Mouse (Mus musculus) heart, embryonic 14.5 days (tissue): ENCODE measurements around the gene Eno4. TPM values are rescaled to one million over a fixed set of nuclear protein-coding genes. Genes with fewer than 3 reads are reported as not detected.

ENCODE experiments used
- ATAC-seq: fragments of 200-750 bp; cut with Nextera tagmentation; 2 replicates; pipeline ENCODE4 v1.8.0; 2017; ENCODE audit warnings: low read depth, moderate TSS enrichment; ENCODE audit not compliant: insufficient number of reproducible peaks, insufficient read depth, low FRiP score
- H3K27ac ChIP-seq, 2 experiments: fragments of 200-500 bp in 1 of 2; fragments of 300-500 bp in 1 of 2; sonication (generic) in 1 of 2; replicated peaks in 1 of 2; 2 replicates each; pipeline ENCODE4 v1.5.1; 2012 to 2014; ENCODE audit warnings: low read depth in 2 of 2, low read length in 2 of 2, control low read depth in 1 of 2, mild to moderate bottlenecking in 1 of 2, mixed read lengths in 1 of 2; ENCODE audit not compliant: control insufficient read depth in 1 of 2, insufficient read depth in 1 of 2
- H3K27me3 ChIP-seq: fragments of 300-500 bp; sonication (generic); 2 replicates; pipeline ENCODE4 v1.6.1; 2014; ENCODE audit warnings: mild to moderate bottlenecking, low read length, control low read depth; ENCODE audit not compliant: control insufficient read depth, insufficient read depth
- H3K36me3 ChIP-seq: fragments of 300-500 bp; sonication (generic); 2 replicates; pipeline ENCODE4 v1.6.1; 2014; ENCODE audit warnings: mild to moderate bottlenecking, control low read depth, low read length, mixed read lengths; ENCODE audit not compliant: control insufficient read depth, insufficient read depth
- H3K4me1 ChIP-seq, 2 experiments: fragments of 200-500 bp in 1 of 2; fragments of 300-500 bp in 1 of 2; sonication (generic) in 1 of 2; 2 replicates each; pipeline ENCODE4 v1.6.1; 2012 to 2014; ENCODE audit warnings: low read length in 2 of 2, control low read depth in 1 of 2, mixed read lengths in 1 of 2; ENCODE audit not compliant: control insufficient read depth in 2 of 2, insufficient read depth in 2 of 2
- H3K4me2 ChIP-seq: fragments of 300-500 bp; sonication (generic); 2 replicates; pipeline ENCODE4 v1.6.1; 2014; ENCODE audit warnings: mild to moderate bottlenecking, low read length
- H3K4me3 ChIP-seq, 2 experiments: fragments of 200-500 bp in 1 of 2; fragments of 300-500 bp in 1 of 2; sonication (generic) in 1 of 2; 2 replicates each; pipeline ENCODE4 v1.5.1; 2012 to 2014; ENCODE audit warnings: low read length in 2 of 2, mild to moderate bottlenecking in 2 of 2, control low read depth in 1 of 2, low read depth in 1 of 2, moderate library complexity in 1 of 2; ENCODE audit not compliant: control insufficient read depth in 1 of 2, insufficient read depth in 1 of 2
- H3K9ac ChIP-seq: fragments of 300-500 bp; sonication (generic); 2 replicates; pipeline ENCODE4 v1.6.1; 2014; ENCODE audit warnings: mild to moderate bottlenecking, low read length
- H3K9me3 ChIP-seq: fragments of 300-500 bp; sonication (generic); 2 replicates; pipeline ENCODE4 v1.6.1; 2016; ENCODE audit warnings: low read length, control low read depth; ENCODE audit not compliant: control insufficient read depth
- WGBS: fragments of 180-500 bp; shearing (Covaris S2); extraction: QIAGEN DNeasy Blood & Tissue Kit; methylation state at CpG from one replicate; pipeline ENCODE4 v1.1.7; 2014; 5-methylcytosine and 5-hydroxymethylcytosine counted together
- polyA plus RNA-seq: library from polyadenylated mRNA; unstranded; fragments of >200 nt; fragmentation: Nextera tagmentation; extraction: Ambion mirVana; gene quantifications from 2 replicates; pipeline ENCODE4 v1.2.1, GENCODE M21; 2014

Eno4 gene
- polyA plus RNA-seq, 1 experiment from 2014 or later: 0.30 TPM

- peaks cover 3% of the 10 kb centered on the region; the same call in 1 of the 2 replicates for H3K27me3 ChIP-seq
- 74% methylated on average over 11 of the region's 11 CpGs for WGBS
- H3K9me3 ChIP-seq: no peaks in the 10 kb centered on the region
- H3K36me3 ChIP-seq: no peaks in the 10 kb centered on the region
- no peak for ATAC-seq
- H3K27ac ChIP-seq: no peak overlapping the region
- no peaks in the 10 kb centered on the region; a peak in 1 of 4 replicates for H3K4me1 ChIP-seq
- no peak overlapping the region for H3K4me2 ChIP-seq
- H3K4me3 ChIP-seq: no peak overlapping the region
- H3K9ac ChIP-seq: no peak overlapping the region
Measured at GRCm38 (mm10) chr19:58975216-58975863, 32.1 kb downstream of the Eno4 start.

GRCm38 (mm10) chr19:58978401-58979171 lies 35.4 kb downstream of the Eno4 start:
- Histone ChIP-seq H3K27me3 (no peaks in the 10 kb centered on the region), H3K9me3 (no peaks in the 10 kb centered on the region), H3K4me1 (no peaks in the 10 kb centered on the region; a peak in 1 of 4 replicates), H3K4me3 (no peak overlapping the region), H3K9ac (no peak overlapping the region), H3K4me2 (peak overlapping the region; percentile 16; the same call in 1 of the 2 replicates), H3K36me3 (no peaks in the 10 kb centered on the region), H3K27ac (no peak overlapping the region)
- WGBS: 61% methylated on average over 11 of the region's 11 CpGs
- ATAC-seq: peak; percentile 64; the same call in 1 of the 2 replicates

- Histone ChIP-seq H3K4me1 (no peaks in the 10 kb centered on the region; a peak in 1 of 4 replicates), H3K4me2 (peak overlapping the region; percentile 50), H3K9ac (no peak overlapping the region), H3K27ac (no peak overlapping the region), H3K4me3 (peak overlapping the region in 1 of 2 experiments; percentile 22; a peak in 2 of 4 replicates), H3K36me3 (no peaks in the 10 kb centered on the region), H3K9me3 (no peaks in the 10 kb centered on the region), H3K27me3 (no peaks in the 10 kb centered on the region)
- 51% methylated on average over 13 of the region's 13 CpGs for WGBS
- no peak for ATAC-seq
Measured at GRCm38 (mm10) chr19:58979436-58980055, 36.3 kb downstream of the Eno4 start.

GRCm38 (mm10) chr19:58980056-58980440 lies 36.8 kb downstream of the Eno4 start:
- Histone ChIP-seq H3K27me3 (no peaks in the 10 kb centered on the region), H3K4me3 (peak overlapping the region in 1 of 2 experiments; percentile 22; a peak in 1 of 4 replicates), H3K9ac (no peak overlapping the region), H3K9me3 (no peaks in the 10 kb centered on the region), H3K36me3 (no peaks in the 10 kb centered on the region), H3K4me1 (no peaks in the 10 kb centered on the region; a peak in 1 of 4 replicates), H3K27ac (no peak overlapping the region), H3K4me2 (peak overlapping the region; percentile 50)
- no peak for ATAC-seq
- 72% methylated on average over 5 of the region's 5 CpGs for WGBS

- H3K36me3 ChIP-seq: no peaks in the 10 kb centered on the region
- no peak for ATAC-seq
- no peak overlapping the region for H3K4me3 ChIP-seq
- H3K27me3 ChIP-seq: no peaks in the 10 kb centered on the region
- H3K9ac ChIP-seq: no peak overlapping the region
- H3K27ac ChIP-seq: no peak overlapping the region
- H3K4me1 ChIP-seq: no peaks in the 10 kb centered on the region; a peak in 1 of 4 replicates
- H3K9me3 ChIP-seq: no peaks in the 10 kb centered on the region
- no peak overlapping the region; the same call in 1 of the 2 replicates for H3K4me2 ChIP-seq
- 52% methylated on average over 9 of the region's 9 CpGs for WGBS
Measured at GRCm38 (mm10) chr19:58981571-58981970, 38.3 kb downstream of the Eno4 start.

GRCm38 (mm10) chr19:59002827-59003226 lies 59.6 kb downstream of the Eno4 start:
- WGBS: 84% methylated on average over 6 of the region's 6 CpGs
- H3K4me3 ChIP-seq: no peak overlapping the region
- H3K9me3 ChIP-seq: 0 out of 2 replicates have a peak, but pooled peaks cover 2% of the 10 kb centered on the region
- no peak overlapping the region for H3K9ac ChIP-seq
- ATAC-seq: no peak
- no peak overlapping the region for H3K27ac ChIP-seq
- no peak overlapping the region for H3K4me2 ChIP-seq
- H3K4me1 ChIP-seq: no peaks in the 10 kb centered on the region
- H3K36me3 ChIP-seq: no peaks in the 10 kb centered on the region
- no peaks in the 10 kb centered on the region for H3K27me3 ChIP-seq

- no peaks in the 10 kb centered on the region for H3K36me3 ChIP-seq
- no peak overlapping the region for H3K4me3 ChIP-seq
- H3K4me1 ChIP-seq: no peaks in the 10 kb centered on the region
- H3K27me3 ChIP-seq: peaks cover 12% of the 10 kb centered on the region
- no peak overlapping the region for H3K4me2 ChIP-seq
- 77% methylated on average over 15 of the region's 15 CpGs for WGBS
- ATAC-seq: no peak
- H3K9ac ChIP-seq: no peak overlapping the region
- 0 out of 2 replicates have a peak, but pooled peaks cover 2% of the 10 kb centered on the region for H3K9me3 ChIP-seq
- no peak overlapping the region for H3K27ac ChIP-seq
Measured at GRCm38 (mm10) chr19:59006577-59007340, 63.5 kb downstream of the Eno4 start.
